Mouse (Mus musculus) G1E (cell line): ENCODE measurements around the gene Sowahb.

Experiments
- CTCF ChIP-seq: IDR thresholded peaks from 2 replicates; pipeline ENCODE4 v1.5.1; 2012; ENCODE audit warnings: low read depth, low read length, inconsistent platforms, mixed read lengths
- GATA1 ChIP-seq: IDR thresholded peaks from 2 replicates; pipeline ENCODE4 v1.6.1; 2012; ENCODE audit warnings: borderline replicate concordance, low read length, inconsistent platforms, mixed read lengths
- GATA2 ChIP-seq: IDR thresholded peaks from 2 replicates; pipeline ENCODE4 v1.6.1; 2012; ENCODE audit warnings: low read depth, low read length, inconsistent platforms, borderline replicate concordance
- POLR2AphosphoS5 ChIP-seq: IDR thresholded peaks from 2 replicates; pipeline ENCODE4 v1.6.1; 2012; ENCODE audit warnings: low read depth, low read length, inconsistent platforms; ENCODE audit not compliant: insufficient replicate concordance
- TAL1 ChIP-seq: conservative IDR thresholded peaks from 2 replicates; pipeline ENCODE4 v1.6.1; 2012; ENCODE audit warnings: low read depth, low read length, inconsistent platforms, mixed read lengths

DNA sequence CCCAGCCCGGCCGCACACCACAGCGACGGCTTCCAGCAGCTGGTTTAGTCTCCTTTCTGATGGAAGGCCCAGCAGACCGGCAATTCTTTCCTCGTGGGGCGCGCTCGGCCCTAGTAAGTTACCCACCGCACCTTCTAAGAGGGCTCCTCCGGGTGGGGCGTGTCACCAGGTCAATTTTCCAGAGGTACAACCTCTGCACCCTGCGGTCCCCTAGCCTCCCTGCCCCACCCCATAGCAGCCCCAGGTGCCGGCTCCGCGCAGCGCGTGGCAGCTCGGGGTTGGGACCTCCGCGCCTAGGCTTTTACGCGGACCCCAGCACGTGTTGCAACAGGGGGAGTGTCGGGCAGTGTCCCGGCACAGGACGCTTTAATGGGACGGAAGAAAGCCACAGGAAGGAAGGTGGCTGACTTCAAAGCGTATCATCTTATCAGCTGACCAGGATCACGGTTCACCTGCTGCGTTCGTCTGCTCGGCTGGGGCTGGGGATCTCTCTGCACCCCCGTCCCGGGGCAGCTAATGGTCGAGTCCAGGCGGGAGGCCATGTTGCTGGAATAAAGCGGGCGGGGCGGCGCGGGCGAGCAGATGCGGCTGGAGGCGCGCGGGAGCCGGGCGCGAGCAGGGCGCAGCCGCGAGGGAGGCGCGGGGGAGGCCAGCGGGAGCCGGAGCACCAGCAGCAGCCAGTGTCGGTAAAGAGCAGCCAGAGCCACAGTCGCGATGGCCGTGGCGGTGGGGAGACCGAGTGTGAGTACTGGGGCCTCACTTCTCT lies 48.2 kb upstream of the Sowahb start, which contains the start of gene Sept11:
- TF ChIP-seq POLR2AphosphoS5 (peak; percentile 69; the same call in 1 of the 2 replicates), CTCF (no peak), GATA2 (no peak), TAL1 (no peak), GATA1 (no peak)
